In the genomic region with DNA sequence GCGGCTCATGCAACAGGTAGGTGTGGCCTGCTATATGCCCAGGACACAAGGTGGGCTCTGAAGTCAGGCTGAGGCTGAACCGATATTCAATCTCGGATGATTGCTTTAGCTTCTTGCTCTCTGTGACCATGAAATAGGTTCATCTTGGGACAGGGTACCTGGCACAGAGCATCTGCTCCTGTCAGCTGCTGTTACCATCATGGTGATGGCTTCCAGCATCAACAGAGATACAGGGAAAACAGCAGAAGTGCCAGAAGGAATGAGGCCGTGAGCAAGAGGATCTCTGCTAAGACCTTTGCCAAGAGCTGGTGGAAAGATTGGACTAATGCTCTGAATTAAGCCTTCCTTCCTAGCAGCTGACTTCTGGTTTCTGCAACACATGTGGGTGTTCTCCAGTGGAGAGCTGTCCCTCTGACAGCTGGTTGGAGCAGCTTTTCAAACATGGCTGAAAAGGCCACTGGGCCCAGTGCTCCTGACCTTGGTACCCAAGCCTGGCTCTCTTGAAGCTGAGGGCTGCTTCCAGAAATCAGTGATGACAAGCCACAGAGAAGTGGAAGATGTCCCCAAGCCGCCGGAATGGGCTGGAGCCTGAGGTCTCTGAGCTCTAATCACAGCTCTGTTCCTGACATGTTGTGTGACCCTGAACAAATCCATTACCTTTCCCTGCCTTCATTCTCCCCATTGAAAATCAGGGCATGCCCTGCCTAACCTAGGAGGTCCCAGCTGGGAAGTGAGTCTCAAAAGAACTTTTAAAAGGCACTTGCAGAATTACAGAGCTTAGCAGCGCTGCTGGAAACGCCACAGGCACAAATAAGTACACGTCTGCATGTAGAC, we compare ENCODE assay signal across 16 mouse cellular contexts.
DNase-seq lines count a peak whose midpoint lies in the region; ATAC-seq and TF ChIP-seq lines count a peak whose summit lies in the region.
"Had no signal": no experiment of that assay in that cellular context is flagged by ENCODE, and none has a peak within 500 bp of the region (broad histone marks: within the 10 kb centered on the region; RNA-seq: fewer than 3 reads in every experiment).

No protein-coding gene starts in this region.

- no peak overlapping the region for H3K4me3 ChIP-seq in hindbrain, embryonic 10.5 days
- no peak overlapping the region for H3K4me3 ChIP-seq in hindbrain, embryonic 12.5 days
- H3K4me3 ChIP-seq in midbrain, postnatal 0 days (ENCODE audit: low read depth, low read length), result no peak overlapping the region
- H3K4me3 ChIP-seq in midbrain, embryonic 15.5 days, result no peak overlapping the region
- H3K4me3 ChIP-seq: forebrain, embryonic 13.5 days; hindbrain, embryonic 15.5 days; liver, embryonic 13.5 days; megakaryocyte, embryonic 14.5 days had no signal

- H3K36me3 ChIP-seq in hindbrain, embryonic 10.5 days, result no peaks in the 10 kb centered on the region
- H3K36me3 ChIP-seq in hindbrain, embryonic 12.5 days, result no peaks in the 10 kb centered on the region
- H3K36me3 ChIP-seq in midbrain, postnatal 0 days (ENCODE audit: insufficient read depth, low read length), result no peaks in the 10 kb centered on the region
- no peaks in the 10 kb centered on the region for H3K36me3 ChIP-seq in midbrain, embryonic 15.5 days (replicated peaks)
- H3K36me3 ChIP-seq: hindbrain, embryonic 15.5 days; liver, embryonic 13.5 days had no signal

- H3K4me2 ChIP-seq in hindbrain, embryonic 12.5 days (replicated peaks), result no peak overlapping the region
- no peak overlapping the region for H3K4me2 ChIP-seq in midbrain, postnatal 0 days (ENCODE audit: low read depth, low read length, poor library complexity, severe bottlenecking)
- no peak overlapping the region for H3K4me2 ChIP-seq in midbrain, embryonic 15.5 days
- H3K4me2 ChIP-seq: forebrain, embryonic 13.5 days; hindbrain, embryonic 15.5 days; liver, embryonic 13.5 days had no signal

- ATAC-seq in cerebellum, adult (ENCODE audit: insufficient number of reproducible peaks, low FRiP score, low TSS enrichment), result no peak
- no peak for ATAC-seq in hindbrain, embryonic 12.5 days (ENCODE audit: low FRiP score)
- no peak for ATAC-seq in midbrain, postnatal 0 days (ENCODE audit: low FRiP score)
- no peak for ATAC-seq in midbrain, embryonic 15.5 days (replicated peaks)
- ATAC-seq: forebrain, embryonic 13.5 days had no signal

- WGBS in hindbrain, embryonic 10.5 days, result 52% methylated on average over 9 of the region's 9 CpGs
- WGBS in hindbrain, embryonic 12.5 days, result 53% methylated on average over 9 of the region's 9 CpGs
- whole genome bisulfite sequencing in midbrain, postnatal 0 days, result 49% methylated on average over 9 of the region's 9 CpGs
- 44% methylated on average over 9 of the region's 9 CpGs for WGBS in midbrain, embryonic 15.5 days

- peaks cover 54% of the 10 kb centered on the region for H3K4me1 ChIP-seq in hindbrain, embryonic 10.5 days (replicated peaks)
- H3K4me1 ChIP-seq in hindbrain, embryonic 12.5 days, result peaks cover 23% of the 10 kb centered on the region
- peaks cover 4% of the 10 kb centered on the region; the same call in 1 of the 2 replicates for H3K4me1 ChIP-seq in midbrain, postnatal 0 days (ENCODE audit: insufficient read depth, low read length)
- 0 out of 2 replicates have a peak, but pooled peaks cover 4% of the 10 kb centered on the region for H3K4me1 ChIP-seq in midbrain, embryonic 15.5 days
- H3K4me1 ChIP-seq: liver, embryonic 13.5 days; megakaryocyte, embryonic 14.5 days had no signal

- peak overlapping the region; percentile 23; the same call in 1 of the 2 replicates for H3K27ac ChIP-seq in hindbrain, embryonic 10.5 days
- no peak overlapping the region for H3K27ac ChIP-seq in hindbrain, embryonic 12.5 days
- H3K27ac ChIP-seq in midbrain, postnatal 0 days (ENCODE audit: low read depth, low read length), result no peak overlapping the region
- no peak overlapping the region for H3K27ac ChIP-seq in midbrain, embryonic 15.5 days
- H3K27ac ChIP-seq: forebrain, embryonic 13.5 days; hindbrain, embryonic 15.5 days; liver, embryonic 13.5 days had no signal

- DNase-seq in cerebellum, postnatal 14 days, result peak; percentile 47 to 53
- DNase-seq in hindbrain, embryonic 10.5 days (ENCODE audit: low spot score), result peak; percentile 31
- peak; percentile 65 for DNase-seq in midbrain, postnatal 0 days (ENCODE audit: low spot score)
- peak; percentile 61 for DNase-seq in skeletal muscle tissue, adult 2 months (ENCODE audit: low read depth, low spot score)
- DNase-seq in urinary bladder, adult 18-20 months (ENCODE audit: low spot score in 2 of 2), result no peak
- DNase-seq: cerebellum, postnatal 36 days; kidney, adult 2 months; kidney, postnatal 36 days; liver, embryonic 13.5 days had no signal

- no peaks in the 10 kb centered on the region for H3K9me3 ChIP-seq in hindbrain, embryonic 10.5 days
- H3K9me3 ChIP-seq in hindbrain, embryonic 12.5 days (replicated peaks), result no peaks in the 10 kb centered on the region
- H3K9me3 ChIP-seq in midbrain, postnatal 0 days (ENCODE audit: low read length), result no peaks in the 10 kb centered on the region
- H3K9me3 ChIP-seq in midbrain, embryonic 15.5 days, result no peaks in the 10 kb centered on the region
- H3K9me3 ChIP-seq: forebrain, embryonic 13.5 days; hindbrain, embryonic 15.5 days; liver, embryonic 13.5 days had no signal

- TF ChIP-seq CTCF in midbrain, postnatal 0 days (IDR thresholded peaks at IDR 0.05), result no peak

- H3K27me3 ChIP-seq in hindbrain, embryonic 10.5 days (ENCODE audit: insufficient read depth, poor library complexity, severe bottlenecking), result peaks cover 10% of the 10 kb centered on the region
- no peaks in the 10 kb centered on the region; the same call in 1 of the 2 replicates for H3K27me3 ChIP-seq in hindbrain, embryonic 12.5 days
- H3K27me3 ChIP-seq in midbrain, postnatal 0 days (ENCODE audit: insufficient read depth, low read length), result no peaks in the 10 kb centered on the region
- no peaks in the 10 kb centered on the region for H3K27me3 ChIP-seq in midbrain, embryonic 15.5 days (replicated peaks)
- H3K27me3 ChIP-seq: CH12.LX; forebrain, embryonic 13.5 days; hindbrain, embryonic 15.5 days; liver, embryonic 13.5 days; megakaryocyte, embryonic 14.5 days had no signal

- no peak overlapping the region for H3K9ac ChIP-seq in hindbrain, embryonic 12.5 days
- H3K9ac ChIP-seq in midbrain, postnatal 0 days (replicated peaks; ENCODE audit: low read length, poor library complexity, severe bottlenecking), result no peak overlapping the region
- H3K9ac ChIP-seq in midbrain, embryonic 15.5 days, result no peak overlapping the region
- H3K9ac ChIP-seq: forebrain, embryonic 13.5 days; hindbrain, embryonic 15.5 days; liver, embryonic 13.5 days had no signal

Comparison
In these comparisons a context has a peak if more than half of its experiments do, and no peak if none do; other contexts are left out.
1. DNase-seq: peak in cerebellum, postnatal 14 days (2 of 2), hindbrain, embryonic 10.5 days (single experiment), midbrain, postnatal 0 days (single experiment) and skeletal muscle tissue, adult 2 months (single experiment); none in urinary bladder, adult 18-20 months (0 of 2).